Mouse (Mus musculus): ENCODE data around the gene Gm5565.
"Not testable (repeated sequence)": the region's sequence is repeated elsewhere in the genome, so short reads cannot be mapped to it uniquely, and the experiment has no call there.

- not testable (repeated sequence) for TF ChIP-seq GATA1, TAL1 (IDR thresholded peaks at IDR 0.05; ENCODE audit: low read length)
Measured at GRCm38 (mm10) chr5:146172744-146173143, 12.4 kb upstream of the Gm5565 start.
